Mouse (Mus musculus): ENCODE results near the gene Vwa7. TPM values are rescaled to one million over a fixed set of nuclear protein-coding genes. Genes with fewer than 3 reads are reported as not detected.

Vwa7 gene
- total RNA-seq, 1 experiment from 2014 or later = 0.45 TPM

DNA sequence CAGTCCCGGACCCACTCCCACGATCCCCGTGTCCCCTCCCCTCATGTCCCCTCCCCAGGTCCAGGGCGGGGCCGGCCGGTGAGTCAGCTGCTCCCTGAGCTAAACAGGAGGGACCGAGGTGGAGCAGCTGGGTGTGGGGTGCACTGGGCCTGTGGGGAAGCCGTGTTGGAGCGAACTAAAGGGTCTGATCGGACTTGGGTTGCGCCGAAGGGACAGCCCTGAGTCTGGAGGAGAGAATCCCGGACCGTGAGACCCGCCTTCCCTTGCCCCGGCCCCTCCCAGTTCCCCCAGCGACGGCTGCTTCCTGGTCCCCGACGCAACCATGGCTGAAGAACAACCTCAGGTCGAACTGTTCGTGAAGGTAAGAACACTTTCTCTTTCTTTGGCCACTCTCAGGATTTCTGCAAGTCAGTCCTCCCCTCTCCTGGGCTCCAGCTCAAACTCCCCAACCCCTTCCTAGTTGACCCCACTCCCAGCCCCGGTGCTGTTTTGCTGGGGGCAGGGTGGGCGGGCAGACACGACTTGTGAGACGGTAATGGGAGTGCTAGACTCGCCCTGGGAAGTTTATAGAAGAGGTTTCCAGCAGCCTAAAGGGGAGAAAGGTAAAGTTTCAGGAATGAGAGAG, 33.9 kb downstream of the Vwa7 start:
- peak; percentile 9; a peak in 1 of 4 replicates for ATAC-seq (replicated peaks in 1 of 2; ENCODE audit: insufficient read depth in 1 of 2, low FRiP score in 2 of 2, low TSS enrichment in 1 of 2, low read depth in 1 of 2, poor library complexity in 2 of 2, severe bottlenecking in 2 of 2)

DNA sequence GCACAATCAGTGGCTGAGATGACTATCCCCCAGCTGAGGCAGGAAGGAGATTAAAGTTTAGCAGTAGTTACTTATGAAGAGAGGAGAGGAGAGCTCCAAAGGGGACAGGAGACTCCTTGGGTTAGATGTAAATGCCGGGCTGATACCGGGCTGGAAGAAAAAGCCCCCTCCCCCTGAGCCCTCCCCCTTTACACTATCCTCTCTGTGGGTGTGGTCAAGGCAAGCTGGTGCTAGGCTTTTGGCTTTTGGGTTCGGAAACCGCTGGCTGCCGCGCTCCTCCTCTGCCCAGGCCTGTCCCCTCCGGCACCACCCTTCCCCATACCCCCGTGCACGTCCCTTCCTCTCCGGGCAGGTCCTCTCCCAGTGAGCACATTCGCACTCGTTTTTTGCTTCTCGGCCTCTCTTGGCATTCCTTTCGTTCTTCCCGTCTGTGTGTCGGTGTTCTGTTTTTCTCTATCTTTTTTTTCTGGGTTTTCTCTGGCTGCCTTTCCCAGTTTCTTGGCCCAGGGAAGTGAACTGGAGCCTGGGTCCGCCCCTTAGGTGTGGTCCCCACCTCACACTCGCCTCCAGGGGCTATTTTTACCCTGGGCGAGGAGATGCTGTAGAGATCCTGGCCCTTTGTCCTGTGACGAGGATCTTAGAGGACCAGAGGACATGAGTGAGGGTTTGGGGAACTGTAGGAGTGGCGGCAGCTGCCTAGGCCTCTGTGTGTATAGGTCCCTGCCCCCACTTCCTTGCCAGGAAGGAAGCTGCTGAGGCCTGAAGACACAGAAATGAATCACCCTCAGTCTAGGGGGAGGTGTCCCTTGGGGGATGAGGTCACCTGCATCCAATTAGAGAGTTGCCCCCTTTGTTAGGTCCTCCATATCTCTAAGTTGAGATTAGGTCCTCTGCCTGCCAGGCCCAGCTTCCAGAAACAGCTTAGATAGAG, 35.0 kb downstream of the Vwa7 start:
- peak; percentile 57 to 72 for ATAC-seq (replicated peaks in 1 of 2; ENCODE audit: insufficient read depth in 1 of 2, low FRiP score in 2 of 2, low TSS enrichment in 1 of 2, low read depth in 1 of 2, poor library complexity in 2 of 2, severe bottlenecking in 2 of 2)

DNA sequence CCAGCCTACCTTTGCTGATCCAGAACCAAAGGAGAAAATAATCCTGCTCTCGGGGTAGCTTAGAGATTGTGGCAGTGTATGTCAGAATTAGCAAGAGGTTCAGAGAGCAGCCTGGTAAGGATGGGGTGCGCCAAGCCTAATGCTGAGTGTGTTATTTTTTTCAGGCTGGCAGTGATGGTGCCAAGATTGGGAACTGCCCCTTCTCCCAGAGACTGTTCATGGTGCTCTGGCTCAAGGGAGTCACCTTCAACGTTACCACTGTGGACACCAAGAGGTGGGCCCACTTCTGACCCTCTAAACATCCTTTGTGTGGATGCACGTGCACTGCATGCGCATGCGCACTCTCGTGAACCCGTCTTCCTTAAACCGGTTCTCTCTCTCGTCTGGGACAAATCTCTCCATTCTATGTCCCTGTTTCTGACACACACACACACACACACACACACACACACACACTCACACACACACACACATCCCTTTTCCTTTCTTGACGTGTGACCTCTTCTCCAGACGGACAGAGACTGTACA, 36.0 kb downstream of the Vwa7 start:
- ATAC-seq (replicated peaks in 1 of 2; ENCODE audit: insufficient read depth in 1 of 2, low FRiP score in 2 of 2, low TSS enrichment in 1 of 2, low read depth in 1 of 2, poor library complexity in 2 of 2, severe bottlenecking in 2 of 2) = no peak

DNA sequence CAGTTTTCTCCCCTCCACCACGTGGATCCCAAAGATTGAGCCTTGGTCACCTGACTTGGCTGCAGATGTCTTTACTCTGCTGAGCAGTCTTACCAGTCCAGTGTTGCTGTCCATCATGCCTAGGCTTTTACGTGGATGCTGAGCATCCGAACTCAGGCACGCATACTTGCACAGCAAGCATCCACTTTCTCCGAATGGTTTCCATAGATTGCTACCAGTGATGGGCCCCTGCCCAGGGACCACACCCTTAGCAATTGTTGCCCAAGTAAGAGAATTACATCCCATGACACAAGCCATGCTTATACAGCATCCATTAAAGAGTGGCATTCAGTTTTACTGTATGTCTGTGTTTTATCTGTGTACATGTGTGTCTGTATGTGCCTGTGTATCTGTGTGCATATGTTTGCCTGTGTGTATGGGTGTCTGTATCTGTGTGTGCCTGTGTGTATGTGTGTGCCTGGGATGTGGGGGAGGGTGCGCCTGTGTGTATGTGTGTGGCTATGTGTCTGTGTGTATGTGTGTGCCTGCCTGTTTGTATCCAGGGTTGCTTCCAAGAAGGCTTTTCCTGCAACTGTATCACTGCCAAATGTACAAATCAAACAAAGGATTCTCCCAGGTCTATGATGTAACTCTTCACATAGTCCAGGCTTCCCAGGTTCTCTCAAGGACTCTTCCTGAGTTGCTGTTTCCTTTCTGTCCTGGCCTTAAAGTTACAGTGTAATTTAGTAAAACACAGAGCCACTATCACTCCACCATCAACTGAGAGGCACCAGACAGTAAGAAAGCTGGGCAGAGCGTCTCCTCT, 39.5 kb downstream of the Vwa7 start:
- ATAC-seq (replicated peaks in 1 of 2; ENCODE audit: insufficient read depth in 1 of 2, low FRiP score in 2 of 2, low TSS enrichment in 1 of 2, low read depth in 1 of 2, poor library complexity in 2 of 2, severe bottlenecking in 2 of 2) = no peak

DNA sequence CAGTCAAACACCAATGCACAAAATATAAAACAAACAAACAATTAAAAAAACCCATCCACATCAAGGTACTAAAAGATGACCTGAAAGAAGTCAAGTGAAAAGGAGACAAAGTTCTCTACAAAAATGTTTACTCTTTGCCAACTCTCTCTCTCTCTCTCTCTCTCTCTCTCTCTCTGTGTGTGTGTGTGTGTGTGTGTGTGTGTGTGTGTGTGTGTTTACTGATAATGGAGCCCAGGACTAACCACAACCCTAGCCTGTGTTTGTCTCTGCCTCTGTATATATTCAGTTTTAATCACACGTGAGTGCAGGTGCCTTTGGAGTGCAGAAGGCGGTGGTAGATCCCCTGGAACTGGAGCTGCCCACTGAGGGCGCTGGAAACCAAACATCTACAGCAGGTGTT, 40.7 kb downstream of the Vwa7 start:
- no peak for ATAC-seq (replicated peaks in 1 of 2; ENCODE audit: insufficient read depth in 1 of 2, low FRiP score in 2 of 2, low TSS enrichment in 1 of 2, low read depth in 1 of 2, poor library complexity in 2 of 2, severe bottlenecking in 2 of 2)

DNA sequence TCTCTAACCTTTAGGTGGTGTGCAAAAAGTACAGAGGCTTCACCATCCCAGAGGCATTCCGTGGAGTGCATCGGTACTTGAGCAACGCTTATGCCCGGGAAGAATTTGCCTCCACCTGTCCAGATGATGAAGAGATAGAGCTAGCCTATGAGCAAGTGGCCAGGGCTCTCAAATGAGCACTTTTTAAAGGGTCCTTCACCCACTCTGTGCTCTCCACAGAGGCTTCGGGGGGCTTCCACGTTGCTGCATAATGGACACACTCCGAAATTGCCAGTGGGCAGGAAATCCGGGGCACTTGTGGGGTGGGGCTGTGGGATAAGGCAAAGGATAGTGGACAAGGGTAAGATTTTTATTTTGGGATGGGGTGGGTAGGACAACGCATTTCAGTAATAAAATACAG, 41.9 kb downstream of the Vwa7 start:
- ATAC-seq (replicated peaks in 1 of 2; ENCODE audit: insufficient read depth in 1 of 2, low FRiP score in 2 of 2, low TSS enrichment in 1 of 2, low read depth in 1 of 2, poor library complexity in 2 of 2, severe bottlenecking in 2 of 2) = no peak

DNA sequence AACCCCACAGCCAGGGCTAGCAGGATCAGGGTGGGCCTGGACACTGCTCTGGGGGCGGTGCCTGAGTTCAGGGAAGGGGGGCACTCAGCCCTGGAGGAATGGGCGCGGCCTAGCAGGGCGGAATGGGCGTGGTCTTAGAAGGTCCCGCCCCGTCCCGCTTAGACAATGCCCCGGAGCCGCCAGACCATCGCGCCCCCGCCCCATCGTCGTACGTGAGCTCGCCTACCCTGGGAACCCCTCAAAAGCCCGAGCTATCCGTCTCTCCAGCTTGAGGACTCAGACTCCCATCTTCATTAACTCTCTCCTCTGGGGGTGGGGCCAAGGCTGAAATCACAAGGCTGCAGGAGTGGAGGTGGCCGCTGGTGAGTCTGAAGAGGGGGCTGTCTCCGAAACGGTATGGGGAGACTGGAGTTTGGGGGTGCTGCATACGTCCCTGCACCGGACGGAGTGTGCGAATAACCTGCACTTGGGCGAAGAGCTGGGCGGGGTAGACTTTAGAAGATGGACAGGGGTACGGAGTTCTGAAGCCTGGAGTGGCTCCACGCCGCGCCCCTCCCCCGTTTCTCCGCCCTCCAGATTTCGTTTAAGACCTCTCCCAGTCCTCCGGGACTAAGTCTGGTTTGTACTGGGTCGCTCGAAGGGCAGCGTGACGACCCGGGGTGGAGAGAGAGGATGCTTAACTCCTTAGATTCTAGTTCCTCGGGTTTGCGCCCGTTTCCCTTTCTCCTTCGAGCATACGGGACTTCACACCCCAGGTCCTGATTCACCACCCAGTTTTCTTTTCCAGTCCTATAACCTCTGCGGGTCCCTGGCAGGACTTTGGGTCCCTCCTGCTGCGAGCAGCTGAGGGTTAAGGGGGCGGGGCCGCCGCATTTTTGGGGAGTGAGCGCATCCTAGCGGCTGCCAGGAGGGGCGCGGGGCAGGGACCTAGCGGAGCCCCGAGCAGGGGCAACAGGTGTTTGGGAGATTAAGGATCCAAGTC, 42.8 kb downstream of the Vwa7 start, which contains the start of gene Ddah2:
Gene Ddah2, plus strand, starts transcription at position 125 of the 982 bp plus-strand sequence.
- ATAC-seq (replicated peaks in 1 of 2; ENCODE audit: insufficient read depth in 1 of 2, low FRiP score in 2 of 2, low TSS enrichment in 1 of 2, low read depth in 1 of 2, poor library complexity in 2 of 2, severe bottlenecking in 2 of 2) = peak; percentile 82 to 87

DNA sequence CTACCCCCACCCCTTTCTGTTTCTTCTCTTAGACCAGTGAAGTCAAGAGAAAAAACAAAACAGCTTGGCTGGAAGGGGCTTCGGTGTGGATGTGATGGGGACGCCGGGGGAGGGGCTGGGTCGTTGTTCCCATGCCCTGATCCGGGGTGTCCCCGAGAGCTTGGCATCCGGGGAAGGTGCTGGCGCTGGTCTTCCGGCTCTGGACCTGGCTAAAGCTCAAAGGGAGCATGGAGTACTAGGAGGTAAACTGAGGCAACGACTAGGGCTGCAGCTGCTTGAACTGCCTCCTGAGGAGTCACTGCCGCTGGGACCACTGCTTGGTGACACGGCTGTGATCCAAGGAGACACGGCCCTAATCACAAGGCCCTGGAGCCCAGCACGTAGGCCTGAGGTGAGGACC, 43.7 kb downstream of the Vwa7 start:
- ATAC-seq (replicated peaks in 1 of 2; ENCODE audit: insufficient read depth in 1 of 2, low FRiP score in 2 of 2, low TSS enrichment in 1 of 2, low read depth in 1 of 2, poor library complexity in 2 of 2, severe bottlenecking in 2 of 2) = no peak

DNA sequence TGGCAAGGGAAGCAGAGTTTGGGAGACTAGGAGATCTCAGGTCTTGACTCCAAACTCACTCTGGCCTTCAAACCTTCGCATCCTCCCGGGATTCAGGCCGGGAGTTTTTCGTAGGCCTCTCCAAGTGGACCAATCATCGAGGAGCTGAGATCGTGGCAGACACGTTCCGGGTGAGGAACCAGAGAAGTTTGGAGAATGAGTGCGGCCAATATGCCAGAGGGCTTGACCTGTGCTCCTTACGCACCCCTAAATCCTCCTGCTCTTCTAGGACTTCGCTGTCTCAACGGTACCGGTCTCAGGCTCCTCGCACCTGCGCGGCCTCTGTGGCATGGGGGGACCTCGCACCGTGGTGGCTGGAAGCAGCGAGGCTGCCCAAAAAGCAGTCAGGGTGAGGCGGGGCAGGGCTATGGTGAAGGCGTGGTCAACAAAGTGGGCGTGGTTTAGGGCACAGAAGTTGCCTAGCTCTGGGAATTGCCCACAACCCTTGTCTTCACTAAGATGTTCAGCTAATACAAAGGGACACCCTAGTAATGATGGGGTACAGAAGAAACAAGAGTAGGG, 44.4 kb downstream of the Vwa7 start:
- no peak for ATAC-seq (replicated peaks in 1 of 2; ENCODE audit: insufficient read depth in 1 of 2, low FRiP score in 2 of 2, low TSS enrichment in 1 of 2, low read depth in 1 of 2, poor library complexity in 2 of 2, severe bottlenecking in 2 of 2)

DNA sequence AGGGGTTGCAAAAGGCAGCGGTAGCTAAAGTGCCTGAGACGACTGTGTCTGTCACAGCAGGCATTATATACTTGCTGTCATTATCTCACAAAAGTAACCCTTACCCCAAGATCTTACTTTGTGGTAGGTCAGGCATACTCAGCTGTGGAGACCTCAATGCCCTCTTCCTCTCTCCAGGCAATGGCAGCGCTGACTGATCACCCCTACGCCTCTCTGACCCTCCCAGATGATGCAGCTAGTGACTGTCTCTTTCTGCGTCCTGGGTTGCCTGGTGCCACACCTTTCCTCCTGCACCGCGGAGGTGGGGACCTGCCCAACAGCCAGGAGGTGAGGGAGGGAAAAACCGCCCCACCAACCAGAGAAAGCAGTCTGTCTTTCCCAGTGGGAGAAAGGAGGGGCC, 44.9 kb downstream of the Vwa7 start:
- no peak for ATAC-seq (replicated peaks in 1 of 2; ENCODE audit: insufficient read depth in 1 of 2, low FRiP score in 2 of 2, low TSS enrichment in 1 of 2, low read depth in 1 of 2, poor library complexity in 2 of 2, severe bottlenecking in 2 of 2)

DNA sequence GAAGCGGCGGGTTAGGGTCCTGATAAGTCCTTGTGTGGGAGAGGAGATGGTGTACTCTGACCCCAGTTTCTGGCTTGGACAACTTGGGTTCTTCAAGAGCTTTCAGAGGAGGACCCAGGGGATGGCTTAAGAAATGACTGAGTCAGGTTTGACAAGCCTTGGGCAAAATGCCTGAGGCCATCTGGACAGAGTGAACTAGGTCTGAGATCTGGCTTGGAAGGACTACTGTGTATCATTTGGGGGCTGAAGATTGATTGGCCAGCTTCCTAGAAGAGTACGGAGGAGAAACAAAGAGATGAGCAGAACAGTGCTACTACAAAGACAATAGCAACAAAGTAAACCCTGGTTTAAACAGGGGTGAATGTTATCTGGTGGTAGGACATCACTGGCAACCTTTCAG, 47.1 kb downstream of the Vwa7 start:
- ATAC-seq (replicated peaks in 1 of 2; ENCODE audit: insufficient read depth in 1 of 2, low FRiP score in 2 of 2, low TSS enrichment in 1 of 2, low read depth in 1 of 2, poor library complexity in 2 of 2, severe bottlenecking in 2 of 2) = no peak

DNA sequence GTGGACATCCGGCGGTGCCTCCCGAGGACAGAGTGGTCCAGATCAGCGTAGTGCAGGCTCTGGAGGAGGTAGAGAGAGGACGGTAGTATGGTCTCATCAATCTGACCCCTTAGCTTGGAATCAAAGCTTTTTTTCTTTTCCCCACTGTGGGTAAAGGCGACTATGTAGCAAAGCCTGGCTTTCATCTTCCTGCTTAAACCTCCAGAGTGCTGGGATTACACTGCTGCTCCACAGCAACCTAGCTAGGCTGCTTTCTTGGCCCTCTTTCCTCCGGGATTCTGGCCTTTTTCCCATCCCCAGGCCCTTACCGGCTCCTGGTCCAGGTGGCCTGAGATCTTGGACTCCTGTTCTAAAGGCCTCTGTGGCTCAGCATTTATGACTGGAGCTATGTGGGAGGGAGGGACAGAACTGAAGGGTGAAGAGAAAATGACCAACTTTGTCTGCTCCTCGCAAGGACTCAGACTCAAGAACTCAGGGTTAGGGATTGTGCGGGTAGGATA, 48.0 kb downstream of the Vwa7 start:
- ATAC-seq (replicated peaks in 1 of 2; ENCODE audit: insufficient read depth in 1 of 2, low FRiP score in 2 of 2, low TSS enrichment in 1 of 2, low read depth in 1 of 2, poor library complexity in 2 of 2, severe bottlenecking in 2 of 2) = no peak

DNA sequence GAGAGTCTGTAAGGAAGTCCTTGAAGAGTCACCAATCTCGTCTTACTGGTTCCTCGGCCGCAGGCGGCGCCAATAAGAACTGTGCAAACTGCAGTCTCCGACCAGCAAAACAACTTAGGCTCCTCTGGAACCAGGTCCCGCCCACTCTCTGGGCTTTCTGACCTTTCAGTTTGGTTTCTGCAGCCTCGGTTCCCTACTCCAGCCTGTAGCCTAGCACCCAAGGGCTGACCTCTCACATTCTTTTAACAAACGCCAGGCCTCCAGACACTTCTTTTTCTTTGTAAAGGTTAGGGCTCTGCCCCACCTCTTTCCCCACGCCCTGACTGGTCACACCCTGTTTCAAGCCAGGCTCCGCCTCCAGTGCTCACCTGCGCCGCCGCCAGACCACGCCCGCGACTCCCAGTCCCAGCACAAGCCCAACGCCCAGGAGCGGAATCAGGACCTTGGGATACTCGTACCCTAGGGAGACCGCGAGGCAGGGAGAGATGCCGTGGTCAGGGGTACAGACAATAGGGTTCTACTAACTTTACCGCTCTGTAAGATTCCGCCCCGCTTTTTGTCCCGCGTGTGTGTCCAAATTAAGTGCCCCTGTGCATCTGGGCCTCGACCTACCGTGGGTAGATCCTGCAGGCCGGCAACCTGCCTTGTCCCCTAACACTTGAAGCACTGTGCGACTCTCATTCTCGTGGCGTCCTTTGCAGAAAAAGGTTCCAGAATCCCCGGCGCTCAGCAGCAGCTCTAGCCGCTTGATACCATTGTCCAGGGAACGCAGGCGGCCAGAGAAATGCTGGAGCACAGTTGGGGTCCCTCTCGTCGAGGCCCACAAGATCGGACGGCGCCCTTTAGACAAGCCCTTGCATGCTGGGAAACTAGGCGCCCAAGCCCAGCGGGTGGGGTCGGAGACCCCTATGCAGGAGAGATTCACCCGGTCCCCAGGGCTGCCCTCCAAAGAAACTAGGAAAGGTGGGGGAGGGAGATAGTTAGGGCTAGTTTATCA, 48.9 kb downstream of the Vwa7 start, which contains the start of gene Ly6g6c:
Gene Ly6g6c, plus strand, starts transcription at position 438 of the 997 bp plus-strand sequence.
- peak; percentile 33 to 40; a peak in 2 of 4 replicates for ATAC-seq (replicated peaks in 1 of 2; ENCODE audit: insufficient read depth in 1 of 2, low FRiP score in 2 of 2, low TSS enrichment in 1 of 2, low read depth in 1 of 2, poor library complexity in 2 of 2, severe bottlenecking in 2 of 2)

DNA sequence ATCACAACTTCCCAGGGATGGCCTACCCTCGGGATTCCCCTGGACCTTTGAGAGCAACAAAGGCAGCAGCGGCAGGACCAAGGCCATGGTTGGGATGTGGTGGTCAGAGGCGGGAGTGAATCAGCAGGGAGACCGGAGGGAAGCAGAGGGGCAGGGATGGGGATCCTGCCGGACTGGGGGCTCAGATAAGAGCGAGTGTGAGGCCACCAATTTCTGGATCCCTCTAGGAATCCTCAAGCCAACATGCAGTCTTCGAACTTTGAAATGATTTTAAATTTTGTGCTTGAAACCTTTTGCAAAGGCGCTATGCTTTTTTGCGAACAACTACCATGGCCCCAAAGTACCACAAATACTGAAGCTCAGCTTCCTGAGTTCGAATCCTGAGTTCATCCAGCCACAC, 49.7 kb downstream of the Vwa7 start, which contains the start of gene Mpig6b:
Gene Mpig6b, minus strand, starts transcription at position 101 of the 400 bp plus-strand sequence.
- ATAC-seq (replicated peaks in 1 of 2; ENCODE audit: insufficient read depth in 1 of 2, low FRiP score in 2 of 2, low TSS enrichment in 1 of 2, low read depth in 1 of 2, poor library complexity in 2 of 2, severe bottlenecking in 2 of 2) = no peak

Measured in hematopoietic stem cell, adult 5-6 weeks (primary cell).